Mouse (Mus musculus) subcutaneous adipose tissue, adult 2 months (tissue): Measurements from ENCODE around the gene Rbmx. TPM values are rescaled to one million over a fixed set of nuclear protein-coding genes. Genes with fewer than 3 reads are reported as not detected.

Source experiments
- polyA plus RNA-seq: library from polyadenylated mRNA; depleted of rRNA; stranded (reverse); fragments of >200 nt; gene quantifications from 2 replicates; pipeline ENCODE4 v1.2.3, GENCODE M21; 2012; ENCODE audit warnings: low replicate concordance; rRNA removed

Rbmx gene
- polyA plus RNA-seq, result 13.8 and 22.6 TPM in 2 replicates

DNA sequence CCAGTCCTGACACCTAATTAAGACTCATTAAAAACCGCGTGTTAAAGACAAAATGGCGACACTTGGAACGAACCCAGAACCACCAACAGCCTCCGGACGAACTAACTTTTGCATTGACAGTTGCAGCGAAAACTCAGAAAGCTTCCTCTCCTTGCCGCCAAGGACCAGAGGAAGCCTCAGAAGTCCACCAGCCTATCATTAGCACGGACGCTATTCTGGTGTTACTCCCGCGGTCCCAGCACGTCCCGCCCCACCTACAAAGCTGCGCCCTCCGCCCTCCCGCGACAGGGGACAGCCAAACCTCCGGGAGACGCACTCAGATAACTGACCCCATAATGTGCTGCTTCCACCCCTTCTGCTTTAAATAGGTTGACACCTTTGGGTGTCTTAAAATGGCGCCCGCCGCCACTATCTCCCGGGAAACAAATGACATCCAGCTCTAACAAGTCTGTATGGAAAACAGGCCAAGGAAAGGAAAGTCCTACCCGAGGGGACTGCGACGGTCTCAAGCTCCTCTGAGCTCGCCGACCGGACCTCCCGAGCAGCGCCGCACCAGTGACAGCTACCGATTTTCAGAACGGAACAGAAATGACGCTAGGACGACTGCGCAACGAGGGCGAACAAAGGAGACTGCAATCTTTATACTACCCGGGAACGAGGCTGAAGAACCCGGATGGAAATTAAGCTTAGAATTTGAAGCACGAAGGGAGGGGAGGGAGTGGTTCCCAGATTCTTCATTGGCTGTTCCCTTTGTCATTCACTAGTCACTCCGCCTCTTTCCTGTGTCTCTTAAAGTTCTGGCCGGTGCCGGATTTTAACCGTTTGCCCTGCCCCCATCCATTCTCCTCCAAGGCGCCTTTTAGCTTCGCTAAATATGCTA is at the start of gene Rbmx:
Gene Rbmx (minus strand): TSS at position 670 of the 880 bp plus-strand sequence.

DNA sequence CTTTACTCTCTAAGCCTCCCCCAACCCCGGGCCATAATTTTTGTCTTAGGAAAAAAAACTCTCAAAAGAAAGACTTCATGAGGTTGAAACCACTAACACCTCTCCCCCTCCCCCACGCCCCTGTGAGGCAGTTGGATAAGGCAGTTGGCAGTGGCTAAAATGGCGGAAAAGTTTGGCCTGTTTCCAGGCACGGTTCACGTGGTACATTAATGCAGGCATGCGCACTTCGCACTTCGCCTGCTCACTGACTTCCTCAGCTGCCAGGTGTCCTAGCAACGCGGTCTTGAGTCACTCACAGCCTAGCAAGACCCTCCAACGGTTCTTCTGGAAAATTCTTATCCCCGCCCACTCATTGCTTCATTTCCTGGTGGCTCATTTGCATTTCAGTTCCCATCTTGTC is 15.9 kb upstream of the Rbmx start, which contains the start of gene Gm364:
Gene Gm364 (plus strand): TSS at position 386 of the 400 bp plus-strand sequence.

GRCm38 (mm10) chrX:57338371-57339211 is 54.2 kb downstream of the Rbmx start, which contains the start of gene Arhgef6:
Gene Arhgef6, minus strand, starts transcription at chrX:57338729.

Other genes starting within 250 kb of the Rbmx start
- 0.09 and 0.19 TPM in 2 replicates for gene Cd40lg, start 180.9 kb downstream of the Rbmx start, polyA plus RNA-seq
- 21.1 and 26.7 TPM in 2 replicates for gene Arhgef6, start 54.3 kb downstream of the Rbmx start, polyA plus RNA-seq
- not detected in 2 replicates for gene Gm364, start 16.1 kb upstream of the Rbmx start, polyA plus RNA-seq
- gene Gpr101, start 110.7 kb upstream of the Rbmx start, polyA plus RNA-seq, result not detected in 2 replicates